Mouse (Mus musculus): ENCODE data around the gene Galns. TPM values are rescaled to one million over a fixed set of nuclear protein-coding genes. Genes with fewer than 3 reads are reported as not detected.
A peak's percentile ranks its signal among the peaks of the same experiment; 100 is the strongest.

Galns gene
- polyA plus RNA-seq, 1 experiment from 2014 or later: 7.4 TPM

GRCm38 (mm10) chr8:122572751-122573150, 38.5 kb downstream of the Galns start:
- H3K4me2 ChIP-seq (replicated peaks): no peak overlapping the region
- WGBS: 88% methylated on average over 3 of the region's 3 CpGs
- no peak for ATAC-seq (ENCODE audit: insufficient number of reproducible peaks, insufficient read depth, low FRiP score, low TSS enrichment)
- peaks cover 36% of the 10 kb centered on the region for H3K4me1 ChIP-seq
- H3K4me3 ChIP-seq: no peak overlapping the region
- no peak overlapping the region for H3K9ac ChIP-seq
- H3K27me3 ChIP-seq: no peaks in the 10 kb centered on the region
- H3K27ac ChIP-seq: no peak overlapping the region
- H3K36me3 ChIP-seq: peaks cover 59% of the 10 kb centered on the region
- H3K9me3 ChIP-seq: no peaks in the 10 kb centered on the region

DNA sequence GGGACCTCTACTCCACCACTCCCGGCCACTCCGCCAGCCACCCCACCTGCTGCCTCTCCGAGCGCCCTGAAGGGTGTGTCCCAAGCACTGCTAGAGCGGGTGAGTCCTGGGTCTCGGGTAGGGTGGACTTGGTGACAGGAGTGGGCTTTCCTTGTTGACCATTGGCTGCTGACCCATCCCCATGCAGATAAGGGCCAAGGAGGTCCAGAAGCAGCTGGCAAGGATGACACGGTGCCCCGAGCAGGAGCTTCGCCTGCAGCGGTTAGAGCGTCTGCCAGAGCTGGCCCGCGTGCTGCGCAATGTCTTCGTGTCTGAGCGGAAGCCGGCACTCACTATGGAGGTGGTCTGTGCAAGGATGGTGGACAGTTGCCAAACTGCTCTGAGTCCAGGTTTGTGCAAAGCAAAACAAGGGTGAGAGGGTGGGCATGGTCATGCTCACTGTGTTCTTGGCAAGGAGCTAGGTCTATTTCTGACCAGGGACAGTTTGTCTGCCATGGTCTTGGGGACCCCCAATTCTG, 39.5 kb downstream of the Galns start:
- H3K9me3 ChIP-seq: no peaks in the 10 kb centered on the region
- no peak overlapping the region for H3K4me2 ChIP-seq (replicated peaks)
- peaks cover 59% of the 10 kb centered on the region for H3K36me3 ChIP-seq
- WGBS: 93% methylated on average over 17 of the region's 17 CpGs
- no peak overlapping the region for H3K27ac ChIP-seq
- no peak overlapping the region for H3K4me3 ChIP-seq
- H3K27me3 ChIP-seq: no peaks in the 10 kb centered on the region
- peaks cover 34% of the 10 kb centered on the region for H3K4me1 ChIP-seq
- no peak for ATAC-seq (ENCODE audit: insufficient number of reproducible peaks, insufficient read depth, low FRiP score, low TSS enrichment)
- H3K9ac ChIP-seq: no peak overlapping the region

GRCm38 (mm10) chr8:122571153-122571552, 40.1 kb downstream of the Galns start:
- Histone ChIP-seq H3K4me1 (peaks cover 36% of the 10 kb centered on the region), H3K27me3 (no peaks in the 10 kb centered on the region), H3K4me3 (no peak overlapping the region), H3K36me3 (peaks cover 59% of the 10 kb centered on the region), H3K27ac (no peak overlapping the region), H3K4me2 (replicated peaks) (no peak overlapping the region), H3K9ac (no peak overlapping the region), H3K9me3 (no peaks in the 10 kb centered on the region)
- WGBS: 92% methylated on average over 11 of the region's 11 CpGs
- no peak for ATAC-seq (ENCODE audit: insufficient number of reproducible peaks, insufficient read depth, low FRiP score, low TSS enrichment)

- Histone ChIP-seq H3K27ac (no peak overlapping the region), H3K4me3 (peak overlapping the region; percentile 91; the same call in 1 of the 2 replicates), H3K9ac (no peak overlapping the region), H3K9me3 (no peaks in the 10 kb centered on the region), H3K36me3 (peaks cover 55% of the 10 kb centered on the region), H3K4me2 (replicated peaks) (0 out of 2 replicates have a peak overlapping the region, but pooled peaks have one; percentile 81), H3K4me1 (peaks cover 25% of the 10 kb centered on the region), H3K27me3 (no peaks in the 10 kb centered on the region)
- 96% methylated on average over 16 of the region's 16 CpGs for WGBS
- ATAC-seq (ENCODE audit: insufficient number of reproducible peaks, insufficient read depth, low FRiP score, low TSS enrichment): no peak
Measured at GRCm38 (mm10) chr8:122569996-122570395, 41.3 kb downstream of the Galns start.

- Histone ChIP-seq H3K36me3 (peaks cover 51% of the 10 kb centered on the region), H3K4me1 (peaks cover 19% of the 10 kb centered on the region), H3K9me3 (no peaks in the 10 kb centered on the region), H3K9ac (peak overlapping the region; percentile 93), H3K4me2 (replicated peaks) (peak overlapping the region; percentile 81), H3K27ac (no peak overlapping the region), H3K27me3 (no peaks in the 10 kb centered on the region), H3K4me3 (peak overlapping the region; percentile 91)
- WGBS: 56% methylated on average over 9 of the region's 9 CpGs
- ATAC-seq (ENCODE audit: insufficient number of reproducible peaks, insufficient read depth, low FRiP score, low TSS enrichment): no peak
Measured at GRCm38 (mm10) chr8:122569329-122569728, 41.9 kb downstream of the Galns start.

DNA sequence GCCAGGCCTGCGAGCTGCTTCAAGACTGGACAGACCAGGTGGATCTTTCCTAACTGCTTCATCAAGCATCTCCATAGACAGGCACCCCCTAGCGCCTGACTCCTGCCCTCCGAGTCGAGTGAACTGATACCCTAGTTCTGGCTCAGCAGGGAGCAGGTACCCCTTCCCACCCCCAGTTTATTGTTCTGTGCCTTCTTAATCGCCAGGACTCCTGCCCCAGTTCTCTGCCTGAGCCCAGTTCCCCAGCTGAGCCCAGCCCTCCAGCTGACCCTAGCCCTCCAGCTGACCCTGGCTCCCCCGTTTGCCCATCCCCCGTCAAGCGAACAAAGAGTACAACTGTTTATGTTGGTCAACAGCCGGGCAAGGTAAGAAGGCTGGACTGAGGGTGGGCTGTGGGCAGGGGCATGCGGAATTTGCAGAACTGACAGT, 42.4 kb downstream of the Galns start:
- no peak for ATAC-seq (ENCODE audit: insufficient number of reproducible peaks, insufficient read depth, low FRiP score, low TSS enrichment)
- WGBS: 8% methylated on average over 10 of the region's 10 CpGs
- Histone ChIP-seq H3K4me3 (peak overlapping the region; percentile 91), H3K9me3 (no peaks in the 10 kb centered on the region), H3K27me3 (no peaks in the 10 kb centered on the region), H3K4me1 (peaks cover 19% of the 10 kb centered on the region), H3K4me2 (replicated peaks) (peak overlapping the region; percentile 81), H3K27ac (no peak overlapping the region), H3K36me3 (peaks cover 48% of the 10 kb centered on the region), H3K9ac (peak overlapping the region; percentile 93)

DNA sequence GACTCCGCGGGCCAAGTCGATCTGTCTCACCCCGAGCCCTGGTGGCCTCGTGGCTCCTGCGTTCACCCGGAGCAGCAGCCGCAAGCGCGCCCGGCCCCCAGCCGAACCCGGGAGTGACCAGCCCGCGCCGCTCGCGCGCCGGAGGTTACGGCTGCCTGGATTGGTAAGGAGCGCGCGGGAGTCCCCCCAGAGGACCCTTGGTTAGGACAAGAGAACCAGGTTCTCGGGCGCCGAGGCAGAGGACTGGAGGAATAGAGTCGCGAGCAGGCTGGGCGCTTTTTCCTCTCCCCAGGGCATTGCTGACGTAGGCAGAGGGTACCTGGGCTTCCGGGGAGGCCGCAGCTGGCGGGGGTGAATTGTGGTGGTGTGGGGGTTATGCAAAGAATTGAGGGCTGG, 43.2 kb downstream of the Galns start:
- no peaks in the 10 kb centered on the region for H3K27me3 ChIP-seq
- no peaks in the 10 kb centered on the region for H3K9me3 ChIP-seq
- under 1% methylated on average over 34 of the region's 34 CpGs for WGBS
- peak overlapping the region; percentile 91 for H3K4me3 ChIP-seq
- peaks cover 19% of the 10 kb centered on the region for H3K4me1 ChIP-seq
- H3K9ac ChIP-seq: peak overlapping the region; percentile 93
- peak overlapping the region; percentile 89 for H3K27ac ChIP-seq
- peak; percentile 54 for ATAC-seq (ENCODE audit: insufficient number of reproducible peaks, insufficient read depth, low FRiP score, low TSS enrichment)
- peaks cover 40% of the 10 kb centered on the region for H3K36me3 ChIP-seq
- H3K4me2 ChIP-seq (replicated peaks): peak overlapping the region; percentile 81

DNA sequence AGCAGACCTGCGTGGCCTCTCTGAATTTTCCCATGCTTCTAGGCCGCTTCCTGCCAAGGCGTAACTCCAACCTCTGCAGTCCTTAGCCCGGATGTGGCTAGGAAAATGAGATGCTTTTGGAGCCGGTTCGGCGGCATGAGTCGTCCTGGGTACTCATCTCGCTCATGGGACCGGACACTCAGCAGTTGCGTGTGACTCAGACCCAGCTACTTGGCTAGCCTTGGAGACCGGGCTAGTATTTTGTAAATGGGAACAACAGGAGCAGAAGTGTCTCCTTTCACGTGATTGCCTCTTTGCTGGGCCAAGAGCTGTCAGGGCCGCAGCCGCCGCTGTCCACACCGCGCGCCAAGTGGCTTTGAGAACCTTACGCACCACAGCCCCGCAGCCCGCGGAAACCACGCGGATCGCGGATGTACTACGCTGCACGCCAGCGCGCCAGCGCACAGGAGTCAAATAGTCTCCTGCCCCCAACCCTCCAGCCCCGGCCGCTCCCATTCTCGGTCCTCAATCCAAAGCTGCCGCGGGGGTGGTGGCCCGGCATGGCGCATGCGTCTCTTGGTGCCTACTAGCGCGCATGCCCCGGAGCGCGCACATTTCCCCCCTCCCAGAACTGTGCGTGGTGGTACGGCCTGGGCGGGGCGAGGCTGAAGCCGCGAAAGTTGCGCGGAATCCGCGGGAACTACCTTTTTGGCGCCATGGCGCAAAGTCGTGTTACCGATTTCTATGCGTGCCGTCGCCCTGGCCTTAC, 43.7 kb downstream of the Galns start, which contains the start of gene Cdt1:
Gene Cdt1 (plus strand): TSS at position 655 of the 748 bp plus-strand sequence.
- Histone ChIP-seq H3K36me3 (peaks cover 35% of the 10 kb centered on the region), H3K27me3 (no peaks in the 10 kb centered on the region), H3K4me1 (peaks cover 19% of the 10 kb centered on the region), H3K9me3 (no peaks in the 10 kb centered on the region), H3K9ac (peak within 1 kb of the TSS; percentile 93), H3K4me3 (peak within 1 kb of the TSS; percentile 91), H3K4me2 (replicated peaks) (peak within 1 kb of the TSS; percentile 81), H3K27ac (peak within 1 kb of the TSS; percentile 94)
- ATAC-seq (ENCODE audit: insufficient number of reproducible peaks, insufficient read depth, low FRiP score, low TSS enrichment): peak; percentile 96
- under 1% methylated on average over 62 of the region's 62 CpGs for WGBS

GRCm38 (mm10) chr8:122566766-122567165, 44.5 kb downstream of the Galns start:
- WGBS: 41% methylated on average over 6 of the region's 6 CpGs
- no peak for ATAC-seq (ENCODE audit: insufficient number of reproducible peaks, insufficient read depth, low FRiP score, low TSS enrichment)

DNA sequence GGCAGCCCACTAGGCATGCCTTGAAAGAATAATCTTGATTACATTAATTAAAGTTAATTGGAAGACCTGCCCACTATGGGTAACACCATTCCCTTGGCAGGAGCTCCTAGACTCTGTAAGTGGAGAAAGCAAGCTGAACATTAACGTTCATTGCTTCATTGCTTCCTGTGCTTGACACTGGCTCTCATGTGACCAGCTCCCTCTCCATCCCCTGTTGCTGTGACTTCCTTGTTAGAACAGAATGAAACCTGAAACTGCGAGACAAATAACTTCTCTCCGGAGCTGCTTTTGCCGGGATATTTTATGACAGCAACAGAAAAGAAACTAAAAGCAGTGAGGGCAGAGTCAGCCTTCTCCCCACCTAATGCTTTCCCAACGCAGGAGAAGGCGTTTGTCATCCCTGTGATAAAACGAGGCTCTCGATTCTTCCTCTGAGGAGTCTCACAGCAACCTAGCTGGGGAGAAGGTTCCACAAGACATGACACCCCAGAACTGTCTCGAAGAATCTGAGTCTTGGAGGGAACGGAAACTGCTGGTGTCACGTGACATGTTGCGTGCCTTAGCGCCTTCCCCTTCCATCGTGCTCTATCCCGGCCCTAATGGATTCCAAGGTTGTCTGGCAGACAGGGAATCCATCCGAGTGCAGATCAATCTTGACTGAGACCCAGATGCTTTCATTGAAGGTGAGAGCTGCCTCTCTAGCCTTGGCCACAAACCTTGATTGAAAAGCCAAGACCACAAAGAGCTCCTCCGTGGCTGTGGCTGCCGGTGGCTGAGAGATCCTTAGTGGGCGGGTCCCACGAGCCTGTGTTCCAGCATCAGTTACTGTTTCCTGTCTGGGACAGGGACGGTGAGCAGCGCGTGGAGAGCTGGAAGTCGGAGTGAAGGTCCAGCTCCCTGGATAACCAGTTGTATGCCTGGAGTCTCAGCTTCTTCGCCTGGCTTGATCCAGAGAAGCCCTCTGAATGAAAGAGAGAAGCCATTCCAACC, 46.6 kb downstream of the Galns start:
- WGBS: 80% methylated on average over 25 of the region's 25 CpGs
- no peak for ATAC-seq (ENCODE audit: insufficient number of reproducible peaks, insufficient read depth, low FRiP score, low TSS enrichment)
- H3K36me3 ChIP-seq: peaks cover 6% of the 10 kb centered on the region
- no peak overlapping the region for H3K9ac ChIP-seq
- no peak overlapping the region for H3K4me3 ChIP-seq
- peak overlapping the region; percentile 13; the same call in 1 of the 2 replicates for H3K27ac ChIP-seq
- peaks cover 19% of the 10 kb centered on the region for H3K4me1 ChIP-seq
- H3K4me2 ChIP-seq (replicated peaks): no peak overlapping the region
- no peaks in the 10 kb centered on the region for H3K27me3 ChIP-seq
- no peaks in the 10 kb centered on the region for H3K9me3 ChIP-seq

More at GRCm38 (mm10) chr8:122566766-122567165, 44.5 kb downstream of the Galns start:
- peaks cover 19% of the 10 kb centered on the region for H3K4me1 ChIP-seq
- peak overlapping the region; percentile 93; the same call in 1 of the 2 replicates for H3K9ac ChIP-seq
- H3K4me2 ChIP-seq (replicated peaks): peak overlapping the region; percentile 81
- peak overlapping the region; percentile 94 for H3K27ac ChIP-seq
- H3K36me3 ChIP-seq: peaks cover 27% of the 10 kb centered on the region
- H3K4me3 ChIP-seq: peak overlapping the region; percentile 91
- no peaks in the 10 kb centered on the region for H3K9me3 ChIP-seq
- H3K27me3 ChIP-seq: no peaks in the 10 kb centered on the region

DNA sequence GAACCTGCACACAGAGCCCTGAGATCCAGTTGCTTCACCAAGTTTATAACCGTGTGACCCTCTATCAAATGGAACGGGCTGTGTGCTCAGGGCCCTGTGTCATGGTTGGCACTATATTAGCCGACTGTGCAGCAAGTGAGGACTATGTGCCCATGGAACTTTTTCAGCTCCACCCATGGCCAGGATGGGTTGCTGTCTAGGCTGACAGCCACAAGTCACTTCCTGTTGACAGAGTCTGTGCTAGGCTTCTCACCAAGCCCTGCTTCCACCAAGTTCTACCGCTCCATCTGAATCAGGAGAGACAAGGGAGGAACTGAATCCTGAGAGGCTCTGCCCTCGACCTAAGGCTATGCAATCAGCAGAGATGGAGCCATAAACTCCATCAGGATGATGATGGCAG, 50.1 kb downstream of the Galns start:
- Histone ChIP-seq H3K27ac (no peak overlapping the region), H3K4me3 (no peak overlapping the region), H3K9me3 (no peaks in the 10 kb centered on the region), H3K36me3 (no peaks in the 10 kb centered on the region), H3K27me3 (no peaks in the 10 kb centered on the region), H3K4me2 (replicated peaks) (no peak overlapping the region), H3K4me1 (peaks cover 23% of the 10 kb centered on the region), H3K9ac (no peak overlapping the region)
- no peak for ATAC-seq (ENCODE audit: insufficient number of reproducible peaks, insufficient read depth, low FRiP score, low TSS enrichment)
- WGBS: 83% methylated on average over 5 of the region's 5 CpGs
